Mouse (Mus musculus): ENCODE measurements around the gene Flywch1. TPM values are rescaled to one million over a fixed set of nuclear protein-coding genes. Genes with fewer than 3 reads are reported as not detected.
A peak's percentile ranks its signal among the peaks of the same experiment; 100 is the strongest.

The Flywch1 gene
- total and polyA plus RNA-seq, 3 experiments: 18.8 to 28.3 (median 23.4) TPM

GRCm38 (mm10) chr17:23774090-23774489, 2.7 kb upstream of the Flywch1 start:
- peak overlapping the region; percentile 37; the same call in 1 of the 2 replicates for H3K4me2 ChIP-seq (ENCODE audit: insufficient read depth, low read depth, poor library complexity, severe bottlenecking)

GRCm38 (mm10) chr17:23773676-23774075, 2.3 kb upstream of the Flywch1 start:
- no peak overlapping the region for H3K27ac ChIP-seq (ENCODE audit: insufficient read depth, low read depth)
- no peak overlapping the region for H3K4me2 ChIP-seq (ENCODE audit: insufficient read depth, low read depth, poor library complexity, severe bottlenecking)
- no peak overlapping the region for H3K4me3 ChIP-seq (replicated peaks in 1 of 3; ENCODE audit: low read depth in 2 of 3, low read length in 2 of 3, poor library complexity in 1 of 3)
- H3K9me3 ChIP-seq (replicated peaks; ENCODE audit: low read length): no peaks in the 10 kb centered on the region
- H3K36me3 ChIP-seq (replicated peaks in 1 of 2; ENCODE audit: control insufficient read depth in 1 of 2, insufficient read depth in 1 of 2, low read length in 1 of 2): peaks cover 0 to 4% of the 10 kb centered on the region in 2 experiments
- TF ChIP-seq SMC3 (IDR thresholded peaks at IDR 0.05; ENCODE audit: low read depth, low read length) (no peak), POLR2A (IDR thresholded peaks at IDR 0.05; ENCODE audit: low read depth, low read length) (no peak), CHD2 (IDR thresholded peaks at IDR 0.05; ENCODE audit: low read length) (no peak)
- dilution Hi-C loops (cut with MboI; ENCODE audit: extremely low pct_ligation_motif_present, extremely low pct_unique_long_range_greater_than_20kb, low sequenced_read_pairs) (no loop called here), in situ Hi-C loops (cut with MboI; ENCODE audit: low pct_ligation_motif_present, low pct_unique_long_range_greater_than_20kb, low sequenced_read_pairs) (loop anchor here (5.0 to 10.0 kb wide), 2 partner anchors 34 to 191 kb away; no protein-coding TSS in a partner anchor)
- peaks cover 5 to 28% of the 10 kb centered on the region in 2 experiments; a peak in 3 of 4 replicates for H3K4me1 ChIP-seq (ENCODE audit: control insufficient read depth in 1 of 2, insufficient read depth in 2 of 2)
- no peaks in the 10 kb centered on the region for H3K27me3 ChIP-seq (replicated peaks)
- DNase-seq (ENCODE audit: extremely low read depth): no peak
- 0 out of 2 replicates have a peak, but pooled peaks cover 4% of the 10 kb centered on the region for H3K79me2 ChIP-seq (replicated peaks; ENCODE audit: control insufficient read depth, extremely low read depth, insufficient read depth, poor library complexity, severe bottlenecking)
- H3K9ac ChIP-seq (ENCODE audit: insufficient read depth, low read depth): no peak overlapping the region

More at GRCm38 (mm10) chr17:23774090-23774489, 2.7 kb upstream of the Flywch1 start:
- H3K36me3 ChIP-seq (replicated peaks in 1 of 2; ENCODE audit: control insufficient read depth in 1 of 2, insufficient read depth in 1 of 2, low read length in 1 of 2): peaks cover 0 to 2% of the 10 kb centered on the region in 2 experiments
- no peak for TF ChIP-seq UBTF (IDR thresholded peaks at IDR 0.05; ENCODE audit: low read depth, low read length)
- TF ChIP-seq ZNF384 (IDR thresholded peaks at IDR 0.05; ENCODE audit: low read depth, low read length): no peak
- TF ChIP-seq MXI1 (IDR thresholded peaks at IDR 0.05; ENCODE audit: low read depth, low read length): no peak; the same call in 1 of the 2 replicates
- TF ChIP-seq USF1 (IDR thresholded peaks at IDR 0.05; ENCODE audit: low read depth, low read length): no peak
- TF ChIP-seq SIN3A (IDR thresholded peaks at IDR 0.05; ENCODE audit: low read length): no peak; the same call in 1 of the 2 replicates
- peak; percentile 87 to 99 for TF ChIP-seq CTCF (conservative IDR thresholded peaks at IDR 0.05 in 1 of 2, IDR thresholded peaks at IDR 0.05 in 1 of 2; ENCODE audit: low read depth in 2 of 2, low read length in 2 of 2)
- no peak for TF ChIP-seq POLR2A (IDR thresholded peaks at IDR 0.05; ENCODE audit: low read depth, low read length)
- TF ChIP-seq MYC (IDR thresholded peaks at IDR 0.05; ENCODE audit: low read depth, low read length): 0 out of 2 replicates have a peak, but pooled peaks have one; percentile 27
- no peak for TF ChIP-seq MAX (IDR thresholded peaks at IDR 0.05; ENCODE audit: low read length)
- peak; percentile 47; the same call in 1 of the 2 replicates for TF ChIP-seq ZC3H11A (IDR thresholded peaks at IDR 0.05; ENCODE audit: low read depth, low read length)
- TF ChIP-seq GABPA (IDR thresholded peaks at IDR 0.05; ENCODE audit: insufficient replicate concordance, low read depth, low read length): no peak
- TF ChIP-seq USF2 (conservative IDR thresholded peaks at IDR 0.05; ENCODE audit: low read depth, low read length): no peak
- TF ChIP-seq BHLHE40 (IDR thresholded peaks at IDR 0.05; ENCODE audit: low read depth, low read length): no peak
- TF ChIP-seq CHD1 (IDR thresholded peaks at IDR 0.05; ENCODE audit: low read depth, low read length): no peak
- peak; percentile 36 for TF ChIP-seq HCFC1 (IDR thresholded peaks at IDR 0.05; ENCODE audit: low read depth, low read length)
- 0 out of 2 replicates have a peak, but pooled peaks have one; percentile 27 for TF ChIP-seq TCF12 (IDR thresholded peaks at IDR 0.05; ENCODE audit: low read depth, low read length)
- no peak for TF ChIP-seq MEF2A (IDR thresholded peaks at IDR 0.05; ENCODE audit: borderline replicate concordance, low read depth, low read length)
- peak; percentile 62; the same call in 1 of the 2 replicates for TF ChIP-seq IRF4 (IDR thresholded peaks at IDR 0.05; ENCODE audit: low read depth, low read length)
- TF ChIP-seq NRF1 (IDR thresholded peaks at IDR 0.05; ENCODE audit: low read depth, low read length): peak; percentile 25; the same call in 1 of the 2 replicates
- TF ChIP-seq ZMIZ1 (IDR thresholded peaks at IDR 0.05; ENCODE audit: low read depth, low read length): no peak
- peak; percentile 95 for TF ChIP-seq SMC3 (IDR thresholded peaks at IDR 0.05; ENCODE audit: low read depth, low read length)
- no peak for TF ChIP-seq JUN (IDR thresholded peaks at IDR 0.05; ENCODE audit: insufficient read depth, low read depth, low read length)
- TF ChIP-seq EP300 (IDR thresholded peaks at IDR 0.05; ENCODE audit: low read length): no peak
- no peak for TF ChIP-seq ETS1 (conservative IDR thresholded peaks at IDR 0.05; ENCODE audit: low read depth, low read length)
- peak; percentile 48; the same call in 1 of the 2 replicates for TF ChIP-seq NELFE (IDR thresholded peaks at IDR 0.05; ENCODE audit: low read depth, low read length)
- TF ChIP-seq POLR2AphosphoS2 (IDR thresholded peaks at IDR 0.05; ENCODE audit: low read depth, low read length): no peak
- peak; percentile 97 for TF ChIP-seq RAD21 (IDR thresholded peaks at IDR 0.05; ENCODE audit: low read depth, low read length)
- no peak for TF ChIP-seq CHD2 (IDR thresholded peaks at IDR 0.05; ENCODE audit: low read length)
- no peak for TF ChIP-seq MAFK (IDR thresholded peaks at IDR 0.05; ENCODE audit: insufficient replicate concordance, low read length)
- no peak for TF ChIP-seq KAT2A (IDR thresholded peaks at IDR 0.05; ENCODE audit: insufficient replicate concordance, low read length)
- peak; percentile 72; the same call in 1 of the 2 replicates for TF ChIP-seq MAZ (IDR thresholded peaks at IDR 0.05; ENCODE audit: low read depth, low read length)
- no peak for TF ChIP-seq TBP (conservative IDR thresholded peaks at IDR 0.05; ENCODE audit: low read depth, low read length)
- no peak for TF ChIP-seq RCOR1 (conservative IDR thresholded peaks at IDR 0.05; ENCODE audit: low read depth, low read length)
- TF ChIP-seq ELF1 (IDR thresholded peaks at IDR 0.05; ENCODE audit: low read depth, low read length): peak; percentile 5; the same call in 1 of the 2 replicates
- 0 out of 2 replicates have a peak, but pooled peaks have one; percentile 66 for TF ChIP-seq E2F4 (IDR thresholded peaks at IDR 0.05; ENCODE audit: insufficient replicate concordance, low read depth, low read length)
- no peak for TF ChIP-seq ZKSCAN1 (IDR thresholded peaks at IDR 0.05; ENCODE audit: borderline replicate concordance, low read depth, low read length)
- no peak for TF ChIP-seq JUND (conservative IDR thresholded peaks at IDR 0.05; ENCODE audit: low read depth, low read length)
- no peak for TF ChIP-seq PAX5 (IDR thresholded peaks at IDR 0.05; ENCODE audit: low read length)
- in situ Hi-C loops (cut with MboI; ENCODE audit: low pct_ligation_motif_present, low pct_unique_long_range_greater_than_20kb, low sequenced_read_pairs): loop anchor here (5.0 to 10.0 kb wide), 2 partner anchors 33 to 191 kb away; no protein-coding TSS in a partner anchor
- H3K4me3 ChIP-seq (replicated peaks in 1 of 3; ENCODE audit: low read depth in 2 of 3, low read length in 2 of 3, poor library complexity in 1 of 3): no peak overlapping the region
- 0 out of 2 replicates have a peak, but pooled peaks cover 4% of the 10 kb centered on the region for H3K79me2 ChIP-seq (replicated peaks; ENCODE audit: control insufficient read depth, extremely low read depth, insufficient read depth, poor library complexity, severe bottlenecking)
- dilution Hi-C loops (cut with MboI; ENCODE audit: extremely low pct_ligation_motif_present, extremely low pct_unique_long_range_greater_than_20kb, low sequenced_read_pairs): no loop called here
- H3K9ac ChIP-seq (ENCODE audit: insufficient read depth, low read depth): no peak overlapping the region
- H3K27ac ChIP-seq (ENCODE audit: insufficient read depth, low read depth): no peak overlapping the region
- H3K9me3 ChIP-seq (replicated peaks; ENCODE audit: low read length): no peaks in the 10 kb centered on the region
- no peaks in the 10 kb centered on the region for H3K27me3 ChIP-seq (replicated peaks)
- H3K4me1 ChIP-seq (ENCODE audit: control insufficient read depth in 1 of 2, insufficient read depth in 2 of 2): peaks cover 7 to 31% of the 10 kb centered on the region in 2 experiments; a peak in 3 of 4 replicates
- DNase-seq (ENCODE audit: extremely low read depth): peak; percentile 88
